Mouse (Mus musculus): ENCODE measurements around the gene Gid8.

Gene Gid8

DNA sequence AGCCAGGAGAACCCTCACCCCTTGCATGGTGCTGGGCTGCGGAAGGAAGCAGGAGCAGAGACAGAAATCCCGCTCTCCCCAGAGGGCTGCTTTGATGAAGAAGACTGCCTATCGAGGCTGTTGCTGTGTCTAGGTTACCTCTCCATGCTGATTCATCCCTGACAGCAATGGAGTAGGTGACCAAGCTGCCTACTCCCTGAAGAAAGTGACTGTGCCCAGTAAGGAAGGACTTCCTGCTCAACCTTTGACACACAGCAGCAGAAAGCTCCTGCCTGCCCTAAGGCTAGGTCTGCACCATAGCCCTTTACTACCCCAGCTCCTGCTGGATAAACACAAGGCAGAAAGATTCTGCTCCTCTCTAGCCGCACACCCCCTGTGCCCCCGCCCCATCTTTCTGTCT is 39.0 kb downstream of the Gid8 start:
- no peak for DNase-seq (ENCODE audit: low spot score in 2 of 2)

- no peak for DNase-seq (ENCODE audit: low spot score in 2 of 2)
These were observed 45.2 kb downstream of the Gid8 start for GRCm38 (mm10) chr2:180754976-180755688.

GRCm38 (mm10) chr2:180755896-180756295 is 46.0 kb downstream of the Gid8 start:
- no peak for DNase-seq (ENCODE audit: low spot score in 2 of 2)

GRCm38 (mm10) chr2:180756786-180757185 is 46.9 kb downstream of the Gid8 start:
- no peak for DNase-seq (ENCODE audit: low spot score in 2 of 2)

- DNase-seq (ENCODE audit: low spot score in 2 of 2): no peak
These were observed 48.8 kb downstream of the Gid8 start for GRCm38 (mm10) chr2:180758513-180759263.

DNA sequence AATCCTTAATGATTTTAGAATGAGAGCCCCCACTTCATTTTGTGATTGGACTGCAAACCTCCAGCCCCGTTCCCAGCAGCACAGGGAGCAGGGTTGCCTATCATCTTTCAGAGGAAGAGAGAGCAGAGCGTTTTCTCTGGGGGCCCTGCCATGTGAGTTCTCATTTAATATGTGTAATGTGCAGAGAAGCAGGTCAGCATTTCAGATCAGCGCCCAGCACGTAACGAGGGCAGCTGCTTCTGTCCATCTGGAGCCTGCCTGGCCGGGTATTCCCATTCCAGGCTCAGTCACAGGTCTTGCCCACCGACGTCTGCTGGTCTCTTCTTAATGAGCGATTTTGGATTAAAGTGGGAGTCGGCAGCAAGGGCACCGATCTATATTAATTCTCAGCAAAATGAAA is 55.1 kb downstream of the Gid8 start:
- DNase-seq (ENCODE audit: low spot score in 2 of 2): no peak

DNA sequence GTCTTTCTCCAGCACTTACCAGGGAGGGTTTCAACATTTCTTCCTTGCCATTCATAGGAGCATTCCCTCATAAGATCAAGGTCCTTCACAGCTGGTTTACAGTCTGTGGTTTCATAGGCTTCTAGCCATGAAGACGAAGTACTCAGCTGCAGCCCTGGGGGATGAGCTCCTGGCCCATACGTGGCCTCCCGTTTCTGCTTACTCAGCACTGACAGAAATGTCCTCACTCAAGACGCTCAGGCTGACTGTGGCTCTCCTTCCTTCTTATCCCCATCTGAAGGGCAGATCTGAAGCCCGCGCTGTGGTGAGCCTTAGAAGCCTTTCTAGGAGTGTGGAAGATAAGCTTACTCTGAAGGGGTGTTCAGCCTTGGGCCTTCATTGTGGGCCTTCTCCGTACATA is 55.8 kb downstream of the Gid8 start:
- no peak for DNase-seq (ENCODE audit: low spot score in 2 of 2)
